Mouse (Mus musculus) liver, embryonic 14.5 days (tissue): ENCODE data around the gene Olfr986.

Experiments used
- CTCF ChIP-seq: IDR thresholded peaks from 2 replicates; pipeline ENCODE4 v1.5.1; 2016; ENCODE audit warnings: antibody characterized with exemption, low read depth, control low read depth
- EP300 ChIP-seq: IDR thresholded peaks from 2 replicates; pipeline ENCODE4 v1.6.1; 2016; ENCODE audit warnings: antibody characterized with exemption, low read depth

GRCm38 (mm10) chr9:40180620-40181019 is at the start of gene Olfr986:
- TF ChIP-seq CTCF (no peak), EP300 (no peak)
